Mouse (Mus musculus) NIH3T3 (cell line): ENCODE data around the gene Mast1.

Source experiments
- DNase-seq: peaks from one replicate; pipeline ENCODE4 v3.0.0-alpha.2; 2012; ENCODE audit warnings: low read depth

Mast1 gene

DNA sequence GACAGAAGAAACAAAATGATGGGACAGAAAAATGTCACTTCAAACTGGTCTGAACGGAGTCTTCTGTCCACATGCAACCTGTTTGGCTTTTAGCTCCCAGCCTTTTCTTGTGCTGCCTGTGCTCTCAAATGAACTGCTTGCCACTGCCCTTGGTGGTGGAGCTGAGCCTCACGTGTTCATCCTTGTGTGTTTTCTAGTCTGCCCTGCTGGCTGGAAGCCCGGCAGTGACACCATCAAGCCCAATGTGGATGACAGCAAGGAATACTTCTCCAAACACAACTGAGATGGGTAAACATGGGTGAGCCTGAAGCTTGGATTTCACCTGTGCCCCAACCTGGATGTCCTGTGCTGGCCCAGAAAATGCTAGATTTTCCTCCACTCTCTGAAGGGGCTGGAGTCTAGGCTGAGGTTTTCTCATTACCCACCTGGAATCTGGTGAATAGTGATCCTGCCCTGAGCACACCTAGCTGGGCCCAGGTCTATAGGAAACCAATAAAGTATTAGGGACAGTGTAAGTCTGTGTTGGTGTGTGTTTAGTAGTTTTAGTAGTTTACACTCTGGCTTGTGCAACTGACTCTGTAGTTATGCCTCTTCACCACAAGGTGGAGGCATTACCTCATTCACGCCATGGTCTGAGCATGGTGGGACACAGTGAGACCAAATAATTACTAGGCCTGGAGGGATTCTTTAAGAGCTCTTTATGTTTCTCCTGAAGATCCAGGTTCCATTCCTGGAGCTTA lies 36.8 kb upstream of the Mast1 start:
- DNase-seq: peak; percentile 88

DNA sequence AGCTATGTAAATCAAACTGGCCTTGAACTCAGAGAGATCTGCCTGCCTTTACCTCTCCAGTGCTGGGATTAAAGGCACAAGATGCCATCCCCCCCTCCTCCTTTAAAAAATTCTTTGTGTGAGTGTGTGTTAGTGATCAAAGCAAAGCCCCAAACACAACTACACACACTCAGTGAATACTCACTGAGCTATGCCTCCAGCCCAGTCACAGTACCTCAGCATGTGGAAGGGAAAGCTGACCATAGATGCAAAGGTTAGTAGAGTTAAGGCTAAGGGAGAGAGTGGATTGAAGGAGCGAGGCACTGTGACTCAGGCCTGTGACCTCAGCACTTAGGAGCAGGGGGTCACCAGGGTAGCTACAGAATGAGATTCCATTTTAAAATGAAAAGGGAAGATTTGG lies 35.9 kb upstream of the Mast1 start:
- DNase-seq: no peak

DNA sequence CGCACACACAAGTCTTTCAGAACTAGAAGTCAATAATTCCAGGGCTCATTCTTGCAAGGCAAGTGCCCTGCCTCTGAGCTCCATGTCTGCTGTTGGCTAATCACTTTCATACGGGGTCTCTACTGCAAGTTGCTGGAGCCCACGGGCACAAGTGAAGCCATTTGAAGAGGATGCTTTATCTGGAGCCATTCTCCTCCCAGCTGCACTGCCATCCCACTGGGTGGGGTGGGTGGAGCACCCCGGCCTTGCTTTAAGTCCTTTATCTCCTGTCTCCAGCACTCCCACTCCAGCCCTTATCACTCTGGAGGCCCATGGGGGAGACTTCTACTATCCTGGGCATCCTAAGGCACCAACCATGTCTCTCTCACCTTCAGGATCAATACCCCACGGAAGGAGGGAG lies 33.8 kb upstream of the Mast1 start:
- DNase-seq: no peak

DNA sequence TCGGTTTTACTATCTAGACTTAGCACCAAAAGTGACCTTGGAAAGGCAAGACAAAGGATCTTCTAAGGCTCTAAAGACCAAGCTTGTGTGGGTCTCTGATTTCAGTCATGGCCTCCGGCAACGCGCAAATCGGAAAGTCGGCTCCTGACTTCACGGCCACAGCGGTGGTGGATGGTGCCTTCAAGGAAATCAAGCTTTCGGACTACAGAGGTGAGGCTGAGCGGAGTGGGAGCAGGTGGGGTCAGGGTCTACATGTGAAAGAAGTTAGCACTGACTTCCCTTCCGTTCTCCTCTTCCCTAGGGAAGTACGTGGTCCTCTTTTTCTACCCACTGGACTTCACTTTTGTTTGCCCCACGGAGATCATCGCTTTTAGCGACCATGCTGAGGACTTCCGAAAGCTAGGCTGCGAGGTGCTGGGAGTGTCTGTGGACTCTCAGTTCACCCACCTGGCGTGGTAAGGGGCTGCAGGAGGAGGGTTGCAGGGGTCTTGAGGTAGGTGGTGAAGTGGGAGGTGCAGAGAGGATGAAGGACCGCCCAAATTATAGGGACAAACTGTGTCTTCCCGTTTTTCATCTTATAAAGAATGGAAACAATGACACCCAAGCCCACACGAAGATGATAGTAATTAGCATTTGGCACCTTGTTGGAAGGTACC lies 33.1 kb upstream of the Mast1 start:
- DNase-seq: no peak

DNA sequence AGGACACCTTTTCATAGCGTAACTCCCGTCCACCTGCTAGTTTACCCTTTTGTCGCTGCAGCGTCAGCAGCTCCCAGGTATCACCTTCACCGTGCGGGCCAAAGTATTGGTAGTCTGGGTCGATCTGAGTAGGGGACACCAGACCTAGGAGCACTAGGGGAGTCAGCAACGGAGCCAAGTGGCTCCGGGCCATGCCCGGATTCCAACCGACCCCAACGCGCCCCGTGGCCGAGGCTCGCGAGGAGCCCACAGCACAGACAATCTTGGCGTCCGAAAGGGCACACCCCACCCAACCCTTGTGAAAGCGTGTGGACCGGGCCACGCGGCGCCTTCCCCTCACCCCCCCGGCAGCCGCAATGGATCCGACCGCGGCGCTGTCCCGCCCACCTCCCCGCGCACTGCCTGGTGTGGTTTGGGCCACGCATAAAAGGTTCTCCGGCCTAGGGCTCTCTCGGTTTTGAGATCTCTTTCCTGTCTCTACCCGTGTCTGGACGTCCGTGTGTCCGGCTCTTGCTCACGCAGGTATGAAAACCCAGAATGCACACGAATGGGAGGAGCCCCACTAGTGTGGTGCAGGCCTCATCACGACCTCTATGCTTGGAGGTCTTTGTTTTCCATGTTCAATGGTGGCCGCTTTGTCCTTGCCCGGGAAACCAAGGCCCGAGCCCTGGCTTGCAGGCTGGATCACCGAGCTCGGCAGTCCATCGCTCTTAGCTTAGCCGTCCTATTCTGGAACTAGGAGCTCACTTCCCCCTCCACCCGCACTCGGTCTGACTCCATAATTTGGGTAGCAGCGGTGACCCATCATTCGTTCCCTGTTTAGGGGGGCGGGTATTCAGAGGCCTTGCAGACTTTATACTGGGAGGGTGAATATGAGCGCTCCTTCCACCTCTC lies 32.3 kb upstream of the Mast1 start, which contains the start of the genes Gm49661, Prdx2 and Rnaseh2a:
Gm49661 (minus strand) TSS at position 193 of the 894 bp plus-strand sequence.
Prdx2 (plus strand) TSS at position 347 of the 894 bp plus-strand sequence.
Rnaseh2a (minus strand) TSS at position 527 of the 894 bp plus-strand sequence.
- DNase-seq: peak; percentile 87

DNA sequence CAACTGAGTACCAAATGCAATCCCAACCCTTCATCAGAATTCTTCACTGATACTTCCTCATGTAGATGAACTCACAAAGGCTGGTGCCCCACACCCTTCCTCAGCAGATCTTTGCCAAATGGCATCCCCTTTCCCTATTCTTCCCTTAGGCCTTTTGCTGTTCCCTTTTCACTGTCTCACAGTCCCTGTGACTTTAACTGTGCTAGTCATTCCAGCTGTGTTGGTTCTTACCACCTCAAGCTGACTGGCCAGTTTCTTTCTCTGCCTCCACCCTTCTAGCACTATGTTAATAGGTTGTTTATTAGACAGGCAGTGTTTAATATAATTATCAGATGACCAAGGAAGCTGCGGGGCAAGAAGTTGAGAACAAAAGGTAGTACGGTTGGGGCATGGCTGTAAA lies 31.5 kb upstream of the Mast1 start:
- no peak for DNase-seq

DNA sequence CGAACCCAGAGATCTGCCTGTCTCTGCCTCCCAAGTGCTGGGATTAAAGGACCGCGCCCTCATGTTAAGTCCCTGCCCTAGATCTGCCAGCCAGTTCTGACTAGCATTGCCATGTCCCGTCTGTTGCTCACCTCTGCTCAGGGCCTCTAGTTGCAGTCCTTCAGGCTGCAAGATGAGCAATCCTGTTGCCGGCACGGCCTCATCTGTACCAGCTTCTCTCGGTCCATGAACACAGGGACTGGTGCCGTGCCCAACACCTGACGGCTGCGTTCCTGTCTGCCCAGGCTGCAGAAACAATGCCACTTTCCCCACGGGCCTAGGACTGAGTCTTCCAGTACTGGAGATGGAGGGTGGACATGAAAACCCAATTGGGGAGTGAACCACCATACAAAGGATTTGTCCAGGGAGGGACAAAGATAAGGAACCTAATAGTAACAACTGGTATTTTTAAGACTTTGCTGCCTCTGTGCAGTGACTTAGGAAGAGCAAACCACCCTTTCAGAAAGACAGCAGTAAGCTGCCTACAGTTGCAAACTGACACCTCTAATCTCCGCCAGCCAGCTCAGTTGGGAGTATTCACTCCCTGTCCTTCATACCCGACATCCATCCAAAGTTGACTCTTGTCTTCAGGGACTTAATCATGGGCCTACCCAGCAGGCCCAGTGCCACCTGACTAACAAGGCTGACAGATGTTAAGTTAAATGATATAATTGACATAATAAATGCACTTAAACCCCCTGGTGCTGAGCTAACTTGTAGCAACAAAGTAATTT lies 30.6 kb upstream of the Mast1 start:
- DNase-seq: no peak

DNA sequence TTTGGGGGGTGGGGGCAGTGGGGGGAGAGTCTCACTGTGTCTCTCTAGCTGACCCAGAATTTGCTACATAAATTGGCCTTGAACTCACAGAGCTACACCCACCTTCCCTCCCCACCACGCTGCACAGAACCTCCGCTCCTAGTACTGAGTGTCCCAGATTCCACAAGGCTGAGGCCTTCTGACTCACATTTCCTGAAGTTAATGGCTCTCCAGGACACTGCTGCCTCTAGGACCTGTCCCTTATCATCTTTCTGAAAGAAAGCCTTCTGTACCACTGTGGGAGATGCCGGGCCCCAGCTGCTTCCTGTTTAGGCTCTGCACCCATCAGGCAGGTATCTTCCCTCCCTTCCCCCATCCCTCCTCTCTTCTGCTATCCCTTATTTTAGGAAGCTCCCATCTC lies 29.4 kb upstream of the Mast1 start:
- no peak for DNase-seq

DNA sequence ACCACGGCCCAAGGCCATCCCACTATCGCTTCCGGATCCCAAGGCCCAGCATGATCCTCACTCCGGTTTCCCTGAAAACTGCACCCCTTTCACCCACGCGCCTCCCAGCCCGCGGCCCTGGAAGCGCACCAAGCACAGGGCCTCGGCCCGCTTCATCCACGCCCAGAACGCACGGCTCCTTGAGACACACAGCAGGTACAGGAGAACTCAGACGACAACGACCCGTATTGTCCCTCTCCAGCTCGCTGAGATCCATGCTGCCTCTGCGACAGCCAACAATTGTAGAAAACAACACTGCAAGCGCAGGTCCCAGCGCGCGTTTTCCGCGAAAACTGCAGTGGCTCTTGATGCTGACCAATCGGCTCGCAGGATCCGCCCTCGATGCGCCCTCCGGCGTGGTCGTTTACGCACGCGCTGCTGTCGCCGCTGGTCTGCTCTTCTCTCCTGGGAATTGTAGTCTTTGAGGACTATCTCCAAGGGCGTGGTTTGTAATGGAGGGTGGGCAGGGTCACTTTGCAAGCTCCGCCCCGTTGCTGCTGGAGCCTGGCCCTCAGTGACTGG lies 28.7 kb upstream of the Mast1 start:
- peak; percentile 96 for DNase-seq

DNA sequence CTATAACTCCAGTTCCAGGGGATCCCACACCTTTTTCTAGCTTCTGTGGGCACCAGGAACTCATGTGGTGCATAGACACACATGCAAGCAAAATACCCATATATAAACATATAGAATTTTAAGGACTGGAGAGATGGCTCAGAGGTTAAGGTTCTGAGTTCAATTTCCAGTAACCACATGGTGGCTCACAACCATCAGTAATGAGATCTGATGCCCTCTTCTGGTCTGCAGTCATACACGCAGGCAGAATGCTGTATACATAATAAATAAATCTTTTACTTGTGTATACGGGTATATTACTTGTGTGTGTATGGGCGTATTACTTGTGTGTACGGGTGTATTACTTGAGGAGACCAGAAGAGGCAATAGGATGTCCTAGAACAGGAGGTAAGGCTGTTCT lies 26.8 kb upstream of the Mast1 start:
- no peak for DNase-seq

DNA sequence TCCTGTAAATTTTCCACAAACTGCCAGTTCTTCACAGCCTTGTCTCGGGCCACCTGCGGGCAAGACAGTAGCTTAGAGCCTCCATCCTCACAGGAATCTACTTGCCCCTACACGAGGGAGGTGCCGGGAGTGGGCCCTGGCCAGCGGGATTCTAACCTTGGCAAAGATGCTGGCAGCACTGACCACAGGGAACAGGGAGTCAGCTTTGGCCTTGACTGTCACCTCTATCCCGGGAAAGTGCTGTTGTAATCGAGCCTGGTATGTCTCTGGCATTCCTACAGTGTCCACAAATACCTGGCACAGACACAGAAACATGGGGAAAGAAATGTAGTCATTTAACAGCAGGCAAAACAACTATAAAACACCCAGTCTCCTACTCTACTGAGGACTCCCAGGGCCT lies 22.7 kb upstream of the Mast1 start:
- peak; percentile 86 for DNase-seq

DNA sequence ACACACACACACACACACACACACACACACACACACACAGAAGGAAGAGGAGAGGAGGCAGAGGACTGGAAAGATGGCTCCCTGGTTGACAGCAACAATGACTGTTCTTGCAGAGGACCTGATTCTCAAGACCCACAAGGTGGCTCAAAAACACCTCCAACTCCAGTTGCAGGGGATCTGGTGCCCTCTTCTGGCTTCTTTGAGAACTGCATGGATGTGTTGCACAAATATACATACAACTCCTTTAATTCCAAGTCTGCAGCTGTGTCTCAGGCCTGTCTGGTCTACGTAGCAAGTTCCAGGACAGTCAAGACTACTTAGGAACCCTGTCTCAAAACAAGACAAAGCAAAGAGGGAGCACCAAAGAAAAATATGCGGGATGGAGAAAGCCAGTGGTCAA lies 19.6 kb upstream of the Mast1 start:
- peak; percentile 94 for DNase-seq

DNA sequence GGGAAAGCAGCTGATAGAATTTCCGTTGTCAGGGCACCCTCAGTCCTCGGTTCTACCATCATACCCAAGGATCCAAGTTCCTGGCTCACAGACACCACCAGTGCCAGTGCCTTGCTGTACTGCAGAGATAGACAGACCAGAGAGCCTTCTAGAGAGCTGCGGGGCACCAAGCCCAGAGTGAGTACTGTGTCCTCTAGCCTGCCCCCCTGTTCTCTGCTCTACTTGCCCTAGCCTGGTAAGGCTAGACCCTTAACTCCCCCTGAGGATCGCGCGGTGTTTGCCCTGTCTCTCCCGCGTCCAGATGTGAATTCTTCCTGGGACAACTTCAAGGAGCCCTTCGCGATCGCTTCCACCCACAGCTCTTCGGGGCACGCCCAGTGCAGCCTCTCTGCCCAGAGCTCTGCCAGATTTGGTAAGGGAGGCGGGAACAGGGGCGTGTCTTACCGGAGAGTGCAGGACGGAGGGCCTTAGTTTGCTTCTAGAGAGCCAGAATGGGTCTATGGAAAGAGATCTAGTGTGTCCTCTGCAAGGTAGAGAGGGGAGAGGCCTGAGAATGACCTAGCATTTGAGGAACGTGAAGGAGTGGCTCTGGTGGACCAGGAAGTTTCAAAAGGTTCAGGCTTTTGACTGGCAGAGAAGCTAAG lies 15.6 kb upstream of the Mast1 start:
- peak; percentile 79 for DNase-seq

DNA sequence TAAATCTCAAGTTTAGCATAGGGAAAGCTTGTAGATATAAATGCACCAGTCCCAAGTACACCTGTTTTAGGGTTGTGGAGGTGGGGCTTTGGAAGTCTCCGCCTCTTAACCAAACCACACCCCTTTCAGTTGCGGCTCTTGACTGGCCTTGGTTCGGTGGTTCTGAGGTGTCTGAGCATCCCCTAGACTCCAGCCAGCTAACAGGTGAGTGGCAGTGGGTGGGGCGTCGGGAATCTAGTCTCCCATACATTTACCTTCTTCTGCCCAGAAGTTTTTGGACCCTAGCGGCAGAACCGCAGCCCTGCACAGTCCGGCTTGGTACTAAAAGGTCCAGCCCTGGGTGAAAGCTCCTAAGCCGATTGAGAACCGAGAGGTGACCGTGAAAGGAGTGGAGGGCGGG lies 12.6 kb upstream of the Mast1 start:
- DNase-seq: no peak

DNA sequence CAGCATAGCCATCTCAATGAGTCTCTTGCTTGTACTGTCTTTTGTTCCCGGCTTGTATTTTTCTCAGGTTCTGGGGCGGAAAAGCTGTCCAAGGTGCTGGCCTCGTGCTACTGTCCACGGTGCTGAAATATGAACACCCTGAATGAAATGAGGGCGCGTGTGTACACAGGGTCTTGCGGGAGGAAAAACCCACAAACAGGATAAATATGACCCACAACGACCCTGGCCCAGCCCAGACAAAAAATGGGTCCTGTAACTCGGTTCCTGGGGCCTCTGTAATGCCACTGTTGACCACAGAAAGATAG lies 10.0 kb upstream of the Mast1 start:
- DNase-seq: peak; percentile 73

DNA sequence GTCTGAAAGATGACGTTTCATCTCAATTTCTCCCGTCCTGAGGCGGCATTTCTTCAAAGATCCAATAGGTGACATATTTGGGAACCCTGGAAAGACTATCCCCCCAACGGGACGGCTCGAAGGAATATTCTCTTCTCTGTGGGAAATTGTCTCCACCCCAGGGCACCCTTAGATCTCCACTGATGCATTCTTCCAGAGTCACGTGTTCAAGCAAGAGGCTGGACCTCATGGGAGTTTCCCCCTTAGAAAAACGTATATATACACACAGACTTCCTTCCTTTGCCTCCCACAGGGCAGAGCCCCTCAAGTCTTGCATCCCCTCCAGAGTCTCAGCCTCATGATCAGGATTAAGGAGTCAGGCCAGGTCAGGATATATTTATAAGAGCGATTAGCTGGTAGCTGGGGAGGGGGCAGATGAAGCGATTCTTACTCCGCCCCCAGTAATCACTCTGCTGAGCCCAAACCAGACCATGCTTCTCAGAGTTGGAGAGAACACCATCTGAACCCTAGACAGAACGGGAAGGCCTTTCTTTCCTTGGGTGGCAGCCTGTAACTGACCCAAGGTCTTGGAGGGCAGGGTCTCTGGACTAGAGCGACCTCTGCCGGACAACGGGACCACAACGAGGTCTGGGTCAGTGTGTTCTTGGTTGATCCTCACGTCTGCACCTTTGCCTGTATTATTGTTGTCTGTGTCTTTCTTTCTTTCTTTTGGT lies 9.5 kb upstream of the Mast1 start, which contains the start of gene Rtbdn:
Rtbdn (plus strand) TSS at position 464 of the 713 bp plus-strand sequence.
- no peak for DNase-seq

DNA sequence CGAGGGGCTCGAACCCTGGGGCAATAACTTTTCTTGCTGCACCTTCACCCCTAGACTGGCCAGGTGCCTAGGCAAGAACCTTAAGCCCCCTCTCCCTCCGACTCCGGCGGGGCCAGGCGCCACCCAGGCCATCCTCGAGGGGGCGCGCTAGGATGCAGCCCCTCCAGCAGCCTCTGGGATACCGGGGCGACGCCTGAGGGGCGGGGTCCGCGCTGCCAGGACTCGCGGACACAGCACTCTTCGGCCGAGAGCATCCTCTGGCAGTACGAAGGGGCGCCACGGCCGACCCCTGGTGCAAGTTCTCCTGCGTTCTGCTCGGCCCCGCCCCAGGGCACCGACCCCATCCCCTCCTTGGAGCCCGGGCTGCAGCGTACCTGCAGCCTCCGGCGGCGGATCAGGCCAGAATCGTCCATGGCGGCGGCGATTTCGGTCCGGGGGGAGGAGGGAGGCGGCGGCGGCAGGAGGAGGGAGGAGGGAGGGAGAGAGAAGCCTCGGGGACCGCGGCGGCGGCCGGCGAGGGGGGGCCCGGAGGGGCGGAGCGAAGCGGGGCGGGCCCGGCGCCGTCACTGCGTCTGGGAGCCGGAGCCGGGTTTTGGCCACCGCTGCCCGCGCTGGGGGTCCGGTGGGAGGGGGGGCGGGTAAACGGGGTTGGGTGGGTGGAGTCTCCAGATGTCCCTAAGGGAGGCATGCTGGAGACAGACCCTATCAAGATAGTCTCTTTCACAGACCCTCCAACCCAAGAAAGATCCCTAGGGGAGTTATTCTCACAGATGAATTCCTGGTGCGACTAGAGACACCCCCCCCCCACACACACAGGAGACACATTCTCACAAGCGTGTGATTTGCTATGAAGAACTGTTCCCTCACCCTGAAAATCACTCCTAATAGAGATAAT lies 8.7 kb upstream of the Mast1 start:
- DNase-seq: no peak

DNA sequence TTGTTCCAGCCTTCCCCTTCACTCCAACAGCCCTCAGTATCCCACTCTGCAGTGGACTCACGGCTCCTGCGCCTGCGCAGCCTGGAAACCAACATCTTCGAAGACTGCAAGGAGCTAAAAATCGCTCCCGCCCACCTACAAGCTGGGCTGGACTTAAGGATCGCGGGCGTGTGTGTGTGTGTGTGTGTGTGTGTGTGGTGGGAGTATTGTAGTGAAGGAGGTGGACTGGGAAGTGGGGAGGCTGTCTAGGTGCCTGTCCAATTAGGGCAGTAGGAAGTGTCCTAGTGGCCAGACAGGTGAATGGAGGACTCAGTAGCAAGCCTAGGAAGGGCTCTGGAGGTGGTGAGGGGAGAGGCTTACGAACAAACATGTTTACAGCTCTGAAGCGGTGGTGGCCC lies 8.1 kb upstream of the Mast1 start:
- DNase-seq: no peak

DNA sequence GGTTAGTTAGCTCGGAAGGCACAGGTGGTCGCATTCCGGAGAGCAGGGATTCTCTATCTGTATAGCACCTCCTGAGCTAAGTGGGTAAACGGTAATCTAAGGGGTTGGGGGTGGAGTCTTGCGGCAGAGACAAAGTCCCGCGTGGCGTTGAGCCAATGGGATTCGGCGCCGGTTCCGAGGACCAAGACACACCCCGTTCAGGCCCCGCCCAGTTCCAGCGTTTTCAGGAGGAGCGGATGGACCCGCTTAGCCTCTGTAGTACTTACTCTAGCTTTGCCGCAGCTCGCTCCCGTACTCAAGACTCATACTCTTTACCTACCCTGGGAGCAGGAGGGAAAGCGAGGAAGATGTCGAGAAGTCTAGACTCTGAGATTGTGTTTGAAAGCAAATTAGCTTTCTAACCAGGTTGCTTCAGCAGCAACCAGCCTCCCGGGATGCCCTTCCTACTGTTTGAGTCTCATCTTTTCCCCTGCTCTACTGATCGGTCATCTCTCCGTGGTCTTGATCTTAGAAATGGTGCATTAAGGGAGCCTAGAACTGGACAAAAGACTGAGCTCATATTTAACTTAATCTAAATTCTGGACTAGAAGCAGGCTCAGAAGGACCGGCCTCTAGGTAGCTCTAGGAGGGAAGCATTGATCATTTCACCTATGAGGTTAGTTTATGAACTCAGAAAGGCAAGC lies 7.5 kb upstream of the Mast1 start:
- no peak for DNase-seq
